Mouse (Mus musculus): ENCODE results near the gene Usp21. TPM values are rescaled to one million over a fixed set of nuclear protein-coding genes. Genes with fewer than 3 reads are reported as not detected.

The Usp21 gene
- polyA plus RNA-seq, 1 experiment from 2014 or later: 119 TPM

- Histone ChIP-seq H3K4me3 (no peak overlapping the region), H3K9me3 (no peaks in the 10 kb centered on the region), H3K9ac (no peak overlapping the region), H3K4me1 (peaks cover 28% of the 10 kb centered on the region), H3K27me3 (replicated peaks) (no peaks in the 10 kb centered on the region), H3K27ac (no peak overlapping the region), H3K36me3 (replicated peaks) (peaks cover 41% of the 10 kb centered on the region), H3K4me2 (no peak overlapping the region)
- no peak for ATAC-seq (replicated peaks)
- 97% methylated on average over 3 of the region's 3 CpGs for WGBS
Measured at GRCm38 (mm10) chr1:171272086-171272485, 15.7 kb downstream of the Usp21 start.

GRCm38 (mm10) chr1:171271622-171272021, 16.2 kb downstream of the Usp21 start:
- no peak for ATAC-seq (replicated peaks)
- Histone ChIP-seq H3K36me3 (replicated peaks) (peaks cover 38% of the 10 kb centered on the region), H3K9me3 (no peaks in the 10 kb centered on the region), H3K27me3 (replicated peaks) (no peaks in the 10 kb centered on the region), H3K4me2 (peak overlapping the region; percentile 95), H3K4me1 (peaks cover 28% of the 10 kb centered on the region), H3K27ac (no peak overlapping the region), H3K4me3 (peak overlapping the region; percentile 83; the same call in 1 of the 2 replicates), H3K9ac (no peak overlapping the region)
- 70% methylated on average over 10 of the region's 10 CpGs for WGBS

DNA sequence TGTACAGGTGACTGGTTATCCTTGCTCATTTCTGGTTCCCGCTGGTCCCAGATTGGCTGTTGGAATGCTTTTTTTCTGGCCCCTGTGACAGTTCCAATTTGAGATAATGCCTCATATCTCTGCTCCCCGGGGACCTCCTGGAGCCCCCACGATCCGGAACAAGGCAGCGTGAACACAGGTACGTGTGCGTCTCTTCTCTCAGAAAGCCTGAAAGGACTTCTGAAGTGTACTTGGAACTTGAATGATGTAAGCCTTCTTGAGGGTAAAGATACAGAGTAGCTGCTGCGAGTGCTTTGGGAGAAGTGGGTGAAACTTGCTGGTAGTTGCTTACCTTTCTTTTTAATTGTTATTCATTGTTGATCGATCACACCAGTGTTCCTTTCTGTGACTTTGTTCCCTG, 16.6 kb downstream of the Usp21 start:
- H3K36me3 ChIP-seq (replicated peaks): peaks cover 35% of the 10 kb centered on the region
- H3K4me3 ChIP-seq: peak overlapping the region; percentile 83
- H3K4me1 ChIP-seq: peaks cover 28% of the 10 kb centered on the region
- peak overlapping the region; percentile 88 for H3K9ac ChIP-seq
- WGBS: 61% methylated on average over 9 of the region's 9 CpGs
- H3K4me2 ChIP-seq: peak overlapping the region; percentile 95
- H3K27me3 ChIP-seq (replicated peaks): no peaks in the 10 kb centered on the region
- H3K27ac ChIP-seq: no peak overlapping the region
- no peak for ATAC-seq (replicated peaks)
- no peaks in the 10 kb centered on the region for H3K9me3 ChIP-seq

- WGBS: 1% methylated on average over 13 of the region's 19 CpGs
- H3K36me3 ChIP-seq (replicated peaks): peaks cover 28% of the 10 kb centered on the region
- H3K27me3 ChIP-seq (replicated peaks): no peaks in the 10 kb centered on the region
- H3K4me2 ChIP-seq: peak overlapping the region; percentile 95
- H3K27ac ChIP-seq: peak overlapping the region; percentile 54
- peak overlapping the region; percentile 88 for H3K9ac ChIP-seq
- H3K9me3 ChIP-seq: no peaks in the 10 kb centered on the region
- ATAC-seq (replicated peaks): peak; percentile 82
- H3K4me1 ChIP-seq: peaks cover 28% of the 10 kb centered on the region
- peak overlapping the region; percentile 83 for H3K4me3 ChIP-seq
Measured at GRCm38 (mm10) chr1:171270573-171270900, 17.3 kb downstream of the Usp21 start.

- peak; percentile 95 for ATAC-seq (replicated peaks)
- H3K9ac ChIP-seq: peak within 1 kb of the TSS; percentile 88
- H3K36me3 ChIP-seq (replicated peaks): peaks cover 23% of the 10 kb centered on the region
- H3K4me1 ChIP-seq: peaks cover 28% of the 10 kb centered on the region
- no peaks in the 10 kb centered on the region for H3K9me3 ChIP-seq
- 3% methylated on average over 36 of the region's 36 CpGs for WGBS
- peak within 1 kb of the TSS; percentile 95 for H3K4me2 ChIP-seq
- peak within 1 kb of the TSS; percentile 83 for H3K4me3 ChIP-seq
- H3K27me3 ChIP-seq (replicated peaks): no peaks in the 10 kb centered on the region
- H3K27ac ChIP-seq: peak within 1 kb of the TSS; percentile 54
Measured at GRCm38 (mm10) chr1:171269848-171270572, 17.8 kb downstream of the Usp21 start, which contains the start of gene B4galt3. TSS of gene B4galt3 (plus strand) at chr1:171270328.

DNA sequence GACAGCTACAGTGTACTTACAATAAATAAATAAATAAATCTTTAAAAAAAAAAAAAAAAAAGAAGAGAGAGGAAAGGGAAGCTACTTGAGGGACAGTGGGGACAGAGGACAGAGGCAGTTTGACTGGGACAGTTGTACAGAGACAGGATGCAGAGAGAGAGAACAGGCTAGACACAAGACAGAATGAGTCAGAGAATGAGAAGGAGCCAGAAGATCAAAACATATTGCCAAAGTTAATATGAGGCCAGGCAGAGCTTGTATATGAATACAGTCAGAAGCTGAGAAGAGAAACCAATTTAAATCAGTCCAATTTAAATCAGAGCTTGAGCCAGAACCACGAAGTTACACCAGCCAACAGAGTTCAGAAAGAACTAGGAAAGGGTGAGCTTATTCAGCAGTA, 19.4 kb downstream of the Usp21 start:
- Histone ChIP-seq H3K4me1 (peaks cover 31% of the 10 kb centered on the region), H3K9me3 (no peaks in the 10 kb centered on the region), H3K4me2 (no peak overlapping the region), H3K27ac (no peak overlapping the region), H3K27me3 (replicated peaks) (no peaks in the 10 kb centered on the region), H3K9ac (no peak overlapping the region), H3K4me3 (no peak overlapping the region), H3K36me3 (replicated peaks) (peaks cover 9% of the 10 kb centered on the region; the same call in 1 of the 2 replicates)
- 65% methylated on average over 1 of the region's 1 CpGs for WGBS
- no peak for ATAC-seq (replicated peaks)

DNA sequence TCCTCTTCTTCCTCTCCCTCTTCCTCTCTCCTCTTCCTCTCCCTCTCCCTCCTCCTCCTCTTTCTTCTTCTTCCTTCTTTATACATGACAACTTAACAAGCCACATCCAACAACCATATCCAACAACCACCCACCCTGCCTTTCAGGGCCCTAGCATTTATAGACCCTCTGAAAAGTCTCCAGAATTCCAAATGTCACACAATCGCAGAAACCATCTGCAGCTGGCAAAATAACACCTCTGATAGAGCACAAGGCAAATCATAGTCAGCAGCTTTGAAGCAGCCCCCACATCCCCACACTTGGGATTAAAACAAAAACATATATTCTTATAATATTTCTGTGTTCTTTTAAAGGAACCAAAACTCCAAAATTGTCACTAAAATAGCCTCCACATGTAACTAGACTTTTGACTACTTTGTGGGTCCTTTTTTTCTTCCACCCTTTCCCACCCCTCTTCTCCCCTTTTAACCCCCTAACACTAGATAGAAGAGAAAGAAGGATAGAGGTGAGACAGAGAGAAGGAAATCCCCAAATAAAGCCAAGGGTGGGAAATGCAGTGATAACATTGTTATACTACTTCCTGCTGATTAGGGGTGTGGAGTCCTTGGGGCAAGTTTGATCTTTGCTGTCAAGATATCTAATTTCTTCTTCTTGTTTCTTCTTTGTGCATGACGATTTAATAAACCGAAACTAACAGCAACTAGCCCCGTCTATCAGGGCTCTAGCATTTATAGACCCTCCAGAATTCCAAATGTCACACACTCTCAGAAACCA, 21.6 kb downstream of the Usp21 start:
- Histone ChIP-seq H3K9ac (no peak overlapping the region), H3K27me3 (replicated peaks) (no peaks in the 10 kb centered on the region), H3K27ac (no peak overlapping the region), H3K9me3 (no peaks in the 10 kb centered on the region), H3K36me3 (replicated peaks) (no peaks in the 10 kb centered on the region), H3K4me3 (no peak overlapping the region), H3K4me1 (peaks cover 27% of the 10 kb centered on the region), H3K4me2 (no peak overlapping the region)
- WGBS: 83% methylated on average over 4 of the region's 4 CpGs
- ATAC-seq (replicated peaks): no peak

DNA sequence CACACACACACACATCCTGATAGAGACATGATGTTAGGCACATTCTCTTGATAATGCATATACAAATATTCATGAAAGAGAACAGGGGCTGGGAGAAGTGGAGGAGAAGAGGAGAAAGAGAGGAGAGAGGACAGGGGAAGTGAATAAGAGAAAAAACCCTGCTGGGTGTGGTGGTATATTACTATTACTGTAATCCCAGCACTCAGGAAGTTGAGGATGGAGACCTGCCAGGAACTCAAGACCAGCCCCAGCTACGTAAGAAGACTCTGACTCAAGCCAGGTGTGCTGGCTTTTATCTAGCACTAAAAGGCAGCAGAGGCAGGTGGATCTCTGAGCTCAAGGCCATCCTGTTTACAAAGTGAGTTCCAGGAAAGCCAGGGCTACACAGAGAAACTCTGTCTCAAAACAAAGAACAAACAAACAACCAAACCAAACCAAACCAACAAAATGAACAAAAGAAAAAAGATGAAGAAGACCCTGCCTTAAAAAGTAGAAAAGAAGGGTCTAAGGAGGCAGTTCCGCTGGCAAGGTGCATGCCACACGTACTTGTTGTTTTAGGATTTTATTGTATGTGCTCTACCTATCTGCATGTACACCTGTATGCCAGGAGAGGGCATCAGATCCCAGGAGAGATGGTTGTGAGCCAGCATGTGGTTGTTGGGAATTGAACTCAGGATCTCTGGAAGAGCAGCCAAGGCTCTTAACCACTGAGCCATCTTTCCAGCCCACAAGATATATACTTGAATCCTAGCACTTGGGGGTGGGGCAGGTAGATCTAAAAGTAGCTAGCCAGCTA, 23.9 kb downstream of the Usp21 start:
- no peaks in the 10 kb centered on the region for H3K27me3 ChIP-seq (replicated peaks)
- peak overlapping the region; percentile 13; the same call in 1 of the 2 replicates for H3K4me3 ChIP-seq
- H3K4me2 ChIP-seq: peak overlapping the region; percentile 56
- WGBS: 86% methylated on average over 3 of the region's 3 CpGs
- H3K36me3 ChIP-seq (replicated peaks): no peaks in the 10 kb centered on the region
- no peak overlapping the region for H3K9ac ChIP-seq
- peak; percentile 5 for ATAC-seq (replicated peaks)
- H3K9me3 ChIP-seq: no peaks in the 10 kb centered on the region
- peak overlapping the region; percentile 83 for H3K27ac ChIP-seq
- H3K4me1 ChIP-seq: peaks cover 14% of the 10 kb centered on the region

DNA sequence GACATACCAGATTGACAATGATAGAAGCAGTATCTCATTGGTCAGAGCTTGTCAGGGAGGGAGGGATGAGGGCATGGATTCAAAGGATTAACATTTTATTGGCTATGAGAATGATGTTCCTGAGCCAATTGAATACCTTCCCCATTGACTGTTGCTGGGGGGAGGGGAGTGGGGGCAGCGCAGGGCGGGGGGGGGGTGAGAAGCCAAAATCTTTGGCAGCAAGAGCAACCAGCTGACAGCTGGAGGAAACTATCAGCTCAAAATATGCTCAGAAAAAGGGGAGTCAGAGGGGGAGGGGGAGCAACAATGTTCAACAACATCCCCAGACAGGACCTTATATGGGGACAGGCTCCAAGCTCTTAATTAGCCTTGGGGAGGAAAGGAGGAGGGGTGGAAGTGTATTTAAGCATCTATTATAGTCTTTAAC, 24.6 kb downstream of the Usp21 start:
- peak overlapping the region; percentile 56 for H3K4me2 ChIP-seq
- no peaks in the 10 kb centered on the region for H3K27me3 ChIP-seq (replicated peaks)
- WGBS: 0% methylated on average over 1 of the region's 2 CpGs
- H3K27ac ChIP-seq: peak overlapping the region; percentile 83
- peaks cover 14% of the 10 kb centered on the region for H3K4me1 ChIP-seq
- ATAC-seq (replicated peaks): peak; percentile 96
- no peak overlapping the region; the same call in 1 of the 2 replicates for H3K9ac ChIP-seq
- peak overlapping the region; percentile 13; the same call in 1 of the 2 replicates for H3K4me3 ChIP-seq
- no peaks in the 10 kb centered on the region for H3K9me3 ChIP-seq
- no peaks in the 10 kb centered on the region for H3K36me3 ChIP-seq (replicated peaks)

- H3K27me3 ChIP-seq (replicated peaks): no peaks in the 10 kb centered on the region; the same call in 1 of the 2 replicates
- WGBS: 4% methylated on average over 8 of the region's 8 CpGs
- H3K9ac ChIP-seq: peak overlapping the region; percentile 39
- peak; percentile 83 for ATAC-seq (replicated peaks)
- H3K4me3 ChIP-seq: peak overlapping the region; percentile 30
- no peaks in the 10 kb centered on the region for H3K36me3 ChIP-seq (replicated peaks)
- H3K4me2 ChIP-seq: peak overlapping the region; percentile 56
- H3K9me3 ChIP-seq: no peaks in the 10 kb centered on the region
- H3K27ac ChIP-seq: peak overlapping the region; percentile 83
- H3K4me1 ChIP-seq: peaks cover 14% of the 10 kb centered on the region
Measured at GRCm38 (mm10) chr1:171262594-171263130, 25.1 kb downstream of the Usp21 start.

DNA sequence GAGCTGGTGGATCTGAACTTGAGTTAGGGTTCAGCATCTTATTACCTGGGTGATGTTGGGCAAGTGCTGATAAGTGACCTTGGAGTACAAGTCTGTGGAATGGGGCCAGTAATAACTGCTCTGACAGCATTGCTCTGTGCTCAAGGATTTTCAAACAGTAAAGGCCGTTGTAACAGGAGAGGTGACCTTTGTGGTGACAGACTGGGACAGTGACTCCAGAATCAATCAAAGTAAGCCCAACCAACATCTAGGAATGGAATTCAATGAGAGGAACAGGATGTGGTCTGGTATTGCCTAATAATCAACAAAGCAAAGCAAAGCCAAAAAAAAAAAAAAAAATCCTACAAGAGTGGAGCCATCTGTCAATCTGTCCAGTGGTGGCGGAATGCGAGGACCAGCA, 27.5 kb downstream of the Usp21 start:
- no peaks in the 10 kb centered on the region for H3K36me3 ChIP-seq (replicated peaks)
- peaks cover 16% of the 10 kb centered on the region for H3K4me1 ChIP-seq
- no peaks in the 10 kb centered on the region; the same call in 1 of the 2 replicates for H3K27me3 ChIP-seq (replicated peaks)
- no peak for ATAC-seq (replicated peaks)
- no peak overlapping the region for H3K4me2 ChIP-seq
- H3K27ac ChIP-seq: no peak overlapping the region
- no peak overlapping the region for H3K4me3 ChIP-seq
- no peaks in the 10 kb centered on the region for H3K9me3 ChIP-seq
- 96% methylated on average over 3 of the region's 3 CpGs for WGBS
- H3K9ac ChIP-seq: no peak overlapping the region

- H3K36me3 ChIP-seq (replicated peaks): no peaks in the 10 kb centered on the region
- WGBS: 80% methylated on average over 17 of the region's 17 CpGs
- H3K4me3 ChIP-seq: no peak overlapping the region
- H3K4me1 ChIP-seq: peaks cover 16% of the 10 kb centered on the region
- ATAC-seq (replicated peaks): no peak
- no peak overlapping the region for H3K9ac ChIP-seq
- no peak overlapping the region for H3K27ac ChIP-seq
- no peaks in the 10 kb centered on the region for H3K9me3 ChIP-seq
- H3K27me3 ChIP-seq (replicated peaks): no peaks in the 10 kb centered on the region; the same call in 1 of the 2 replicates
- H3K4me2 ChIP-seq: no peak overlapping the region
Measured at GRCm38 (mm10) chr1:171258921-171259320, 28.9 kb downstream of the Usp21 start.

All from midbrain, embryonic 15.5 days (tissue).